Mouse (Mus musculus): ENCODE measurements around the gene Cluh. TPM values are rescaled to one million over a fixed set of nuclear protein-coding genes. Genes with fewer than 3 reads are reported as not detected.
A peak's percentile ranks its signal among the peaks of the same experiment; 100 is the strongest.

Gene Cluh
- 10 to 100 TPM; 64.1 to 65.9 TPM for total RNA-seq (2021)
- long read RNA-seq, experiment 1, full-length matches to known transcripts = 39 of 90 reads
- long read RNA-seq, experiment 1, partial matches to known transcripts = 26 of 90 reads
- long read RNA-seq, experiment 1, other reads (novel, unspliced or antisense) = 25 of 90 reads
- long read RNA-seq, experiment 2, full-length matches to known transcripts = 37 of 90 reads
- long read RNA-seq, experiment 2, partial matches to known transcripts = 23 of 90 reads
- long read RNA-seq, experiment 2, other reads (novel, unspliced or antisense) = 30 of 90 reads

GRCm38 (mm10) chr11:74649095-74649646, at the start of gene Cluh:
Cluh (plus strand) TSS chr11:74649495.
- Histone ChIP-seq H3K27ac (peak within 1 kb of the TSS; percentile 90), H3K4me3 (peak within 1 kb of the TSS; percentile 99)
- no peak for TF ChIP-seq CTCF (IDR thresholded peaks at IDR 0.05)
- intact Hi-C loops (cut with DNase I) = loop anchor here (1.0 to 2.0 kb wide), 2 partner anchors 11 to 74 kb away; no protein-coding TSS in a partner anchor
- DNase-seq (ENCODE audit: extremely low spot score in 1 of 2, low spot score in 2 of 2) = peak; percentile 98 to 99

- no peak for DNase-seq (ENCODE audit: extremely low spot score in 1 of 2, low spot score in 2 of 2)
- Histone ChIP-seq H3K27ac (no peak overlapping the region), H3K4me3 (no peak overlapping the region)
- intact Hi-C loops (cut with DNase I) = no loop called here
- no peak for TF ChIP-seq CTCF (IDR thresholded peaks at IDR 0.05)
These were observed 47.0 kb upstream of the Cluh start for GRCm38 (mm10) chr11:74602286-74602685.

GRCm38 (mm10) chr11:74610068-74610467, 39.2 kb upstream of the Cluh start:
- Histone ChIP-seq H3K27ac (no peak overlapping the region), H3K4me3 (peak overlapping the region; percentile 46)
- DNase-seq (ENCODE audit: extremely low spot score in 1 of 2, low spot score in 2 of 2) = no peak
- TF ChIP-seq CTCF (IDR thresholded peaks at IDR 0.05) = no peak
- intact Hi-C loops (cut with DNase I) = no loop called here

- intact Hi-C loops (cut with DNase I) = no loop called here
- TF ChIP-seq CTCF (IDR thresholded peaks at IDR 0.05) = no peak; the same call in 1 of the 2 replicates
- peak within 1 kb of the TSS; percentile 40; the same call in 1 of the 2 replicates for H3K27ac ChIP-seq
- H3K4me3 ChIP-seq = peak within 1 kb of the TSS; percentile 46
- peak; percentile 29 to 54 for DNase-seq (ENCODE audit: extremely low spot score in 1 of 2, low spot score in 2 of 2)
These were observed 38.6 kb upstream of the Cluh start, which contains the start of gene Rap1gap2 for GRCm38 (mm10) chr11:74610545-74611176. Rap1gap2 (minus strand) TSS chr11:74610915.

- TF ChIP-seq CTCF (IDR thresholded peaks at IDR 0.05) = no peak
- Histone ChIP-seq H3K4me3 (no peak overlapping the region; the same call in 1 of the 2 replicates), H3K27ac (no peak overlapping the region)
- DNase-seq (ENCODE audit: extremely low spot score in 1 of 2, low spot score in 2 of 2) = no peak
- intact Hi-C loops (cut with DNase I) = no loop called here
These were observed 37.9 kb upstream of the Cluh start for GRCm38 (mm10) chr11:74611437-74611836.

- intact Hi-C loops (cut with DNase I) = no loop called here
- no peak for DNase-seq (ENCODE audit: extremely low spot score in 1 of 2, low spot score in 2 of 2)
- no peak for TF ChIP-seq CTCF (IDR thresholded peaks at IDR 0.05)
- H3K27ac ChIP-seq = no peak overlapping the region
- no peak overlapping the region for H3K4me3 ChIP-seq
These were observed 35.9 kb upstream of the Cluh start for GRCm38 (mm10) chr11:74613428-74613827.

- no peak overlapping the region for H3K27ac ChIP-seq
- DNase-seq (ENCODE audit: extremely low spot score in 1 of 2, low spot score in 2 of 2) = no peak
- TF ChIP-seq CTCF (IDR thresholded peaks at IDR 0.05) = peak; percentile 27
- intact Hi-C loops (cut with DNase I) = loop anchor here (5.0 kb wide), 1 partner anchor 58 kb away; no protein-coding TSS in a partner anchor
- no peak overlapping the region for H3K4me3 ChIP-seq
These were observed 33.7 kb upstream of the Cluh start for GRCm38 (mm10) chr11:74615571-74615970.

GRCm38 (mm10) chr11:74619201-74619955, 29.9 kb upstream of the Cluh start, which contains the start of gene Ccdc92b:
Ccdc92b (plus strand) TSS chr11:74619605.
- intact Hi-C loops (cut with DNase I) = loop anchor here (5.0 kb wide), 1 partner anchor 62 kb away; no protein-coding TSS in a partner anchor
- peak within 1 kb of the TSS; percentile 93 for H3K27ac ChIP-seq
- TF ChIP-seq CTCF (IDR thresholded peaks at IDR 0.05) = no peak; the same call in 1 of the 2 replicates
- H3K4me3 ChIP-seq = peak within 1 kb of the TSS; percentile 72
- peak; percentile 69 to 73 for DNase-seq (ENCODE audit: extremely low spot score in 1 of 2, low spot score in 2 of 2)

GRCm38 (mm10) chr11:74619956-74620300, 29.4 kb upstream of the Cluh start:
- intact Hi-C loops (cut with DNase I) = loop anchor here (5.0 kb wide), 1 partner anchor 63 kb away; no protein-coding TSS in a partner anchor
- no peak for DNase-seq (ENCODE audit: extremely low spot score in 1 of 2, low spot score in 2 of 2)
- Histone ChIP-seq H3K27ac (peak overlapping the region; percentile 93), H3K4me3 (peak overlapping the region; percentile 72)
- TF ChIP-seq CTCF (IDR thresholded peaks at IDR 0.05) = no peak

GRCm38 (mm10) chr11:74621974-74622669, 27.2 kb upstream of the Cluh start:
- no peak for DNase-seq (ENCODE audit: extremely low spot score in 1 of 2, low spot score in 2 of 2)
- TF ChIP-seq CTCF (IDR thresholded peaks at IDR 0.05) = no peak
- intact Hi-C loops (cut with DNase I) = no loop called here

GRCm38 (mm10) chr11:74623693-74624092, 25.6 kb upstream of the Cluh start:
- intact Hi-C loops (cut with DNase I) = no loop called here
- no peak for TF ChIP-seq CTCF (IDR thresholded peaks at IDR 0.05)
- Histone ChIP-seq H3K4me3 (no peak overlapping the region), H3K27ac (no peak overlapping the region)
- DNase-seq (ENCODE audit: extremely low spot score in 1 of 2, low spot score in 2 of 2) = no peak

More at GRCm38 (mm10) chr11:74621974-74622669, 27.2 kb upstream of the Cluh start:
- H3K27ac ChIP-seq = no peak overlapping the region
- no peak overlapping the region for H3K4me3 ChIP-seq
